Mouse (Mus musculus) MEL (cell line): ENCODE measurements at regions not wholly inside any gene's neighbourhood (a gene's known extent, or its start where the extent isn't known, plus 50 kb on each side); places are given as distances from the start of the nearest gene placed in this dataset.

Experiments
- EP300 ChIP-seq, 2 experiments: IDR thresholded peaks; 2 replicates each; pipeline ENCODE4 v1.6.1; 2011; ENCODE audit warnings: improper control_type of control experiment in 2 of 2, low read length in 2 of 2, low read depth in 1 of 2, mild to moderate bottlenecking in 1 of 2
- POLR2A ChIP-seq, 2 experiments: IDR thresholded peaks; 2 replicates each; pipeline ENCODE4 v1.6.1; 2011 to 2012; ENCODE audit warnings: low read length in 2 of 2, mild to moderate bottlenecking in 2 of 2, control low read depth in 1 of 2, improper control_type of control experiment in 1 of 2, low read depth in 1 of 2, moderate library complexity in 1 of 2; ENCODE audit not compliant: control insufficient read depth in 1 of 2, insufficient read depth in 1 of 2, poor library complexity in 1 of 2
- ZNF384 ChIP-seq: IDR thresholded peaks from 2 replicates; pipeline ENCODE4 v1.6.1; 2012; ENCODE audit warnings: low read depth, mild to moderate bottlenecking, inconsistent platforms, low read length, improper control_type of control experiment

DNA sequence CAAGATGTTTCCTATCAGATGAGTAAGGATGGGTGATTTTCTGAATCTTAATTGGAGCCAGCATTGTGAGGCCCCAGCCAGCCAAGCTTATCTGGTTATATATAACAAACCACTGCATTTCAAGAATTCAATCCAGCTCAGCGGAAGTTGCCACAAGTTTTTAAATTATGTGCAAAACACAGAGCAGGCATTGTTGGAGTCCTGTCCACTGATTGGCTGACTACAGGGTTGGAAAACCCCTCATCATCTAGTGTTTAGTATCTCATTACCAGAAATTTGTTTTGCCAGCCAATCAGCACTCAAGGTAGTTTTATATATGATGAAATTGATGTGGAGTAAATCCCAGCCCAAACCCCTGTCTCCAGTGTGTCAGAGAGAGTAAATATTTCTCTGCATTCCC lies 578.5 kb upstream of the Intu start:
- TF ChIP-seq POLR2A (IDR thresholded peaks at IDR 0.05; ENCODE audit: control insufficient read depth in 1 of 2, insufficient read depth in 1 of 2, low read depth in 1 of 2, low read length in 2 of 2, poor library complexity in 1 of 2) = no peak
- TF ChIP-seq ZNF384 = no peak
- TF ChIP-seq EP300 (IDR thresholded peaks at IDR 0.05; ENCODE audit: low read depth in 1 of 2, low read length in 2 of 2) = no peak
